Comparison of ENCODE assay signal across 21 mouse cellular contexts in the genomic region with DNA sequence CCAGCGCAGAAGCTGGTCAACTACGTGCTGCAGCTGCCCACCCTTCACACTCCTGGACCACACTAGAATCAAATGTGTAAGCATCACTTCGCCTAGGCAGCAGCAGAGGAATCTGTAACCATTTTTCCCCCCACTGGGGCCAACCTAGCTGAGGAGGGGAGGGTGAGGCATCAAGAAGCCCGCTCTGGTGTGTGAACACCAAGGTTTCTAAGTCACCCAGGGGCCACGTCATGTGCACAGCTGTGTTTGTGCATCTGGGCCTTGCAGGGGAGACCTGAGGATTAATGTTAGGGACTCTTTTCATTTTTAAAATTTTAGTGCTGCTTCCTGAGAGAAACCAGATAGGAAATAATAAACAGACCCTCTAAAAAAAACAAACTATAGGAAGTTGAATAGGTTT.
A peak's percentile ranks its signal among the peaks of the same experiment; 100 is the strongest.
DNase-seq lines count a peak whose midpoint lies in the region; ATAC-seq and TF ChIP-seq lines count a peak whose summit lies in the region.
"Had no signal": no experiment of that assay in that cellular context is flagged by ENCODE, and none has a peak within 500 bp of the region (broad histone marks: within the 10 kb centered on the region; RNA-seq: fewer than 3 reads in every experiment).

No protein-coding gene starts in this region.

- H3K27me3 ChIP-seq in hindbrain, embryonic 10.5 days (ENCODE audit: insufficient read depth, poor library complexity, severe bottlenecking) = no peaks in the 10 kb centered on the region
- no peaks in the 10 kb centered on the region for H3K27me3 ChIP-seq in hindbrain, embryonic 12.5 days
- no peaks in the 10 kb centered on the region for H3K27me3 ChIP-seq in stomach, embryonic 14.5 days (ENCODE audit: control insufficient read depth, insufficient read depth, low read length)
- H3K27me3 ChIP-seq in stomach, postnatal 0 days (ENCODE audit: control insufficient read depth, insufficient read depth, low read length) = no peaks in the 10 kb centered on the region
- no peaks in the 10 kb centered on the region for H3K27me3 ChIP-seq in embryonic facial prominence, embryonic 12.5 days
- H3K27me3 ChIP-seq in stomach, embryonic 16.5 days (ENCODE audit: control insufficient read depth, insufficient read depth, low read length) = no peaks in the 10 kb centered on the region
- H3K27me3 ChIP-seq: heart, embryonic 13.5 days; hindbrain, embryonic 13.5 days; liver, embryonic 15.5 days; megakaryocyte, embryonic 14.5 days; midbrain, embryonic 15.5 days had no signal

- TF ChIP-seq EP300 in stomach, postnatal 0 days (optimal IDR thresholded peaks at IDR 0.05) = no peak

- no peak overlapping the region for H3K9ac ChIP-seq in hindbrain, embryonic 12.5 days
- no peak overlapping the region for H3K9ac ChIP-seq in stomach, embryonic 14.5 days (replicated peaks; ENCODE audit: low read depth, low read length)
- no peak overlapping the region for H3K9ac ChIP-seq in stomach, postnatal 0 days (ENCODE audit: low read length)
- no peak overlapping the region for H3K9ac ChIP-seq in embryonic facial prominence, embryonic 12.5 days
- H3K9ac ChIP-seq in stomach, embryonic 16.5 days (ENCODE audit: low read length) = peak overlapping the region; percentile 41; the same call in 1 of the 2 replicates
- H3K9ac ChIP-seq: heart, embryonic 13.5 days; hindbrain, embryonic 13.5 days; liver, embryonic 15.5 days; midbrain, embryonic 15.5 days had no signal

- ATAC-seq in hindbrain, embryonic 12.5 days (ENCODE audit: low FRiP score) = no peak
- ATAC-seq in stomach, embryonic 14.5 days (ENCODE audit: insufficient number of reproducible peaks, insufficient read depth, low FRiP score, low read depth) = 0 out of 2 replicates have a peak, but pooled peaks have one; percentile 33
- ATAC-seq in stomach, postnatal 0 days (ENCODE audit: low FRiP score, low TSS enrichment) = no peak
- ATAC-seq in embryonic facial prominence, embryonic 12.5 days (ENCODE audit: insufficient number of reproducible peaks, insufficient read depth, low FRiP score, low TSS enrichment) = peak; percentile 75; the same call in 1 of the 2 replicates
- ATAC-seq in stomach, embryonic 16.5 days (ENCODE audit: insufficient read depth, low FRiP score) = no peak
- ATAC-seq: forebrain, embryonic 16.5 days; midbrain, embryonic 15.5 days had no signal

- no peak for TF ChIP-seq CTCF in stomach, postnatal 0 days (IDR thresholded peaks at IDR 0.05; ENCODE audit: low read depth)

- 0 out of 2 replicates have a peak overlapping the region, but pooled peaks have one; percentile 35 for H3K27ac ChIP-seq in hindbrain, embryonic 10.5 days
- H3K27ac ChIP-seq in hindbrain, embryonic 12.5 days = no peak overlapping the region
- H3K27ac ChIP-seq in stomach, embryonic 14.5 days (ENCODE audit: low read length) = peak overlapping the region; percentile 48; the same call in 1 of the 2 replicates
- H3K27ac ChIP-seq in stomach, postnatal 0 days (replicated peaks) = no peak overlapping the region
- H3K27ac ChIP-seq in embryonic facial prominence, embryonic 12.5 days = 0 out of 2 replicates have a peak overlapping the region, but pooled peaks have one; percentile 23
- H3K27ac ChIP-seq in stomach, embryonic 16.5 days (ENCODE audit: low read length) = peak overlapping the region; percentile 9; the same call in 1 of the 2 replicates
- H3K27ac ChIP-seq: gastrocnemius, adult 2 months; heart, embryonic 13.5 days; hindbrain, embryonic 13.5 days; liver, embryonic 15.5 days; midbrain, embryonic 15.5 days had no signal

- no peak overlapping the region for H3K4me3 ChIP-seq in hindbrain, embryonic 10.5 days
- no peak overlapping the region for H3K4me3 ChIP-seq in hindbrain, embryonic 12.5 days
- H3K4me3 ChIP-seq in stomach, embryonic 14.5 days (ENCODE audit: low read depth, low read length) = no peak overlapping the region
- no peak overlapping the region for H3K4me3 ChIP-seq in stomach, postnatal 0 days (ENCODE audit: low read depth, low read length)
- no peak overlapping the region for H3K4me3 ChIP-seq in embryonic facial prominence, embryonic 12.5 days
- no peak overlapping the region for H3K4me3 ChIP-seq in stomach, embryonic 16.5 days (replicated peaks; ENCODE audit: low read length)
- H3K4me3 ChIP-seq: erythroblast, embryonic 14.5 days; gastrocnemius, adult 2 months; heart, embryonic 13.5 days; hindbrain, embryonic 13.5 days; liver, embryonic 15.5 days; megakaryocyte, embryonic 14.5 days; midbrain, embryonic 15.5 days had no signal

- 0 out of 2 replicates have a peak, but pooled peaks cover 3% of the 10 kb centered on the region for H3K4me1 ChIP-seq in hindbrain, embryonic 10.5 days (replicated peaks)
- no peaks in the 10 kb centered on the region for H3K4me1 ChIP-seq in hindbrain, embryonic 12.5 days
- H3K4me1 ChIP-seq in stomach, embryonic 14.5 days (ENCODE audit: control insufficient read depth, insufficient read depth, low read length) = peaks cover 4% of the 10 kb centered on the region; the same call in 1 of the 2 replicates
- H3K4me1 ChIP-seq in stomach, postnatal 0 days (replicated peaks; ENCODE audit: control insufficient read depth, insufficient read depth) = no peaks in the 10 kb centered on the region
- peaks cover 24% of the 10 kb centered on the region; the same call in 1 of the 2 replicates for H3K4me1 ChIP-seq in embryonic facial prominence, embryonic 12.5 days
- H3K4me1 ChIP-seq in stomach, embryonic 16.5 days (ENCODE audit: control insufficient read depth, insufficient read depth, low read length) = peaks cover 6% of the 10 kb centered on the region; the same call in 1 of the 2 replicates
- H3K4me1 ChIP-seq: hindbrain, embryonic 13.5 days; liver, embryonic 15.5 days; megakaryocyte, embryonic 14.5 days; midbrain, embryonic 15.5 days had no signal

- H3K36me3 ChIP-seq in hindbrain, embryonic 10.5 days = no peaks in the 10 kb centered on the region
- no peaks in the 10 kb centered on the region for H3K36me3 ChIP-seq in hindbrain, embryonic 12.5 days
- H3K36me3 ChIP-seq in stomach, embryonic 14.5 days (ENCODE audit: control insufficient read depth, insufficient read depth, low read length) = no peaks in the 10 kb centered on the region
- H3K36me3 ChIP-seq in stomach, postnatal 0 days (ENCODE audit: control insufficient read depth, insufficient read depth, low read length) = no peaks in the 10 kb centered on the region
- H3K36me3 ChIP-seq in embryonic facial prominence, embryonic 12.5 days = no peaks in the 10 kb centered on the region
- H3K36me3 ChIP-seq in stomach, embryonic 16.5 days (ENCODE audit: control insufficient read depth, insufficient read depth, low read length) = no peaks in the 10 kb centered on the region
- H3K36me3 ChIP-seq: heart, embryonic 13.5 days; hindbrain, embryonic 13.5 days; liver, embryonic 15.5 days; midbrain, embryonic 15.5 days had no signal

- no peak overlapping the region for H3K4me2 ChIP-seq in hindbrain, embryonic 12.5 days (replicated peaks)
- no peak overlapping the region for H3K4me2 ChIP-seq in stomach, embryonic 14.5 days (replicated peaks; ENCODE audit: low read depth, low read length)
- no peak overlapping the region for H3K4me2 ChIP-seq in stomach, postnatal 0 days (replicated peaks; ENCODE audit: low read depth)
- H3K4me2 ChIP-seq in embryonic facial prominence, embryonic 12.5 days (replicated peaks) = no peak overlapping the region
- H3K4me2 ChIP-seq in stomach, embryonic 16.5 days (ENCODE audit: low read depth, low read length) = no peak overlapping the region
- H3K4me2 ChIP-seq: heart, embryonic 13.5 days; hindbrain, embryonic 13.5 days; liver, embryonic 15.5 days; midbrain, embryonic 15.5 days had no signal

- H3K9me3 ChIP-seq in hindbrain, embryonic 10.5 days = no peaks in the 10 kb centered on the region
- no peaks in the 10 kb centered on the region for H3K9me3 ChIP-seq in hindbrain, embryonic 12.5 days (replicated peaks)
- H3K9me3 ChIP-seq in stomach, embryonic 14.5 days (ENCODE audit: control insufficient read depth, low read depth, low read length) = no peaks in the 10 kb centered on the region
- no peaks in the 10 kb centered on the region for H3K9me3 ChIP-seq in stomach, postnatal 0 days (ENCODE audit: control insufficient read depth, low read length)
- H3K9me3 ChIP-seq in embryonic facial prominence, embryonic 12.5 days = no peaks in the 10 kb centered on the region
- no peaks in the 10 kb centered on the region for H3K9me3 ChIP-seq in stomach, embryonic 16.5 days (replicated peaks; ENCODE audit: control insufficient read depth, low read length)
- H3K9me3 ChIP-seq: heart, embryonic 13.5 days; hindbrain, embryonic 13.5 days; liver, embryonic 15.5 days; midbrain, embryonic 15.5 days had no signal

- DNase-seq in hindbrain, embryonic 10.5 days (ENCODE audit: low spot score) = peak; percentile 45
- no peak for DNase-seq in stomach, postnatal 0 days (ENCODE audit: low spot score)
- no peak for DNase-seq in urinary bladder, postnatal 10 days (ENCODE audit: low spot score)
- DNase-seq: adrenal gland, postnatal 10 days; cerebellum, adult 8-10 months; gastrocnemius, adult 2 months; kidney, adult 18-20 months; kidney, postnatal 14 days; lung, postnatal 14 days; right cerebral cortex, postnatal 25 days had no signal

- WGBS in hindbrain, embryonic 10.5 days = 71% methylated on average over 5 of the region's 5 CpGs
- WGBS in hindbrain, embryonic 12.5 days = 73% methylated on average over 5 of the region's 5 CpGs
- 45% methylated on average over 5 of the region's 5 CpGs for WGBS in stomach, embryonic 14.5 days
- WGBS in stomach, postnatal 0 days = 55% methylated on average over 5 of the region's 5 CpGs
- WGBS in embryonic facial prominence, embryonic 12.5 days = 55% methylated on average over 5 of the region's 5 CpGs
- 36% methylated on average over 5 of the region's 5 CpGs for WGBS in stomach, embryonic 16.5 days

Comparison
In these comparisons a context has a peak if more than half of its experiments do, and no peak if none do; other contexts are left out.
1. H3K27ac ChIP-seq: peak in hindbrain, embryonic 10.5 days (single experiment), stomach, embryonic 14.5 days (single experiment), embryonic facial prominence, embryonic 12.5 days (single experiment) and stomach, embryonic 16.5 days (single experiment); none in hindbrain, embryonic 12.5 days (single experiment) and stomach, postnatal 0 days (single experiment).
2. ATAC-seq: peak in stomach, embryonic 14.5 days (single experiment) and embryonic facial prominence, embryonic 12.5 days (single experiment); none in hindbrain, embryonic 12.5 days (single experiment), stomach, postnatal 0 days (single experiment) and stomach, embryonic 16.5 days (single experiment).